Mouse (Mus musculus) bone marrow, adult 2 months (tissue): ENCODE results near the gene Cldn3. TPM values are rescaled to one million over a fixed set of nuclear protein-coding genes. Genes with fewer than 3 reads are reported as not detected.

ENCODE experiments used
- H3K27ac ChIP-seq: fragments of 200-500 bp; 2 replicates; pipeline ENCODE4 v1.5.1; 2012; ENCODE audit warnings: low read depth, mild to moderate bottlenecking, control low read depth, inconsistent platforms, low read length; ENCODE audit not compliant: control insufficient read depth, poor library complexity, insufficient read depth
- H3K4me1 ChIP-seq: fragments of 200-500 bp; 2 replicates; pipeline ENCODE4 v1.6.1; 2011; ENCODE audit warnings: low read length; ENCODE audit not compliant: control insufficient read depth, insufficient read depth
- H3K4me3 ChIP-seq: fragments of 200-500 bp; replicated peaks from 2 replicates; pipeline ENCODE3; 2011; ENCODE audit warnings: mild to moderate bottlenecking, low read depth, low read length, control low read depth; ENCODE audit not compliant: control insufficient read depth
- CTCF ChIP-seq: fragments of 200-500 bp; IDR thresholded peaks from 2 replicates; pipeline ENCODE4 v1.5.1; 2011; ENCODE audit warnings: low read length, control low read depth; ENCODE audit not compliant: control insufficient read depth, insufficient read depth
- POLR2A ChIP-seq: fragments of 200-500 bp; IDR thresholded peaks from 2 replicates; pipeline ENCODE4 v1.6.1; 2011; ENCODE audit warnings: low read depth, mild to moderate bottlenecking, control low read depth, low read length, borderline replicate concordance; ENCODE audit not compliant: control insufficient read depth
- WGBS: fragments of 180-500 bp; shearing (Covaris S2); methylation state at CpG from one replicate; pipeline ENCODE4 v1.1.7; 2018; 5-methylcytosine and 5-hydroxymethylcytosine counted together
- polyA plus RNA-seq: library from polyadenylated mRNA; stranded (reverse); fragments of >200 nt; gene quantifications from 2 replicates; pipeline ENCODE4 v1.2.4, GENCODE M21; 2011; ENCODE audit warnings: low replicate concordance; ENCODE audit not compliant: missing spikeins, insufficient read depth, insufficient read length

Gene Cldn3
- polyA plus RNA-seq, 1 experiment: not detected

DNA sequence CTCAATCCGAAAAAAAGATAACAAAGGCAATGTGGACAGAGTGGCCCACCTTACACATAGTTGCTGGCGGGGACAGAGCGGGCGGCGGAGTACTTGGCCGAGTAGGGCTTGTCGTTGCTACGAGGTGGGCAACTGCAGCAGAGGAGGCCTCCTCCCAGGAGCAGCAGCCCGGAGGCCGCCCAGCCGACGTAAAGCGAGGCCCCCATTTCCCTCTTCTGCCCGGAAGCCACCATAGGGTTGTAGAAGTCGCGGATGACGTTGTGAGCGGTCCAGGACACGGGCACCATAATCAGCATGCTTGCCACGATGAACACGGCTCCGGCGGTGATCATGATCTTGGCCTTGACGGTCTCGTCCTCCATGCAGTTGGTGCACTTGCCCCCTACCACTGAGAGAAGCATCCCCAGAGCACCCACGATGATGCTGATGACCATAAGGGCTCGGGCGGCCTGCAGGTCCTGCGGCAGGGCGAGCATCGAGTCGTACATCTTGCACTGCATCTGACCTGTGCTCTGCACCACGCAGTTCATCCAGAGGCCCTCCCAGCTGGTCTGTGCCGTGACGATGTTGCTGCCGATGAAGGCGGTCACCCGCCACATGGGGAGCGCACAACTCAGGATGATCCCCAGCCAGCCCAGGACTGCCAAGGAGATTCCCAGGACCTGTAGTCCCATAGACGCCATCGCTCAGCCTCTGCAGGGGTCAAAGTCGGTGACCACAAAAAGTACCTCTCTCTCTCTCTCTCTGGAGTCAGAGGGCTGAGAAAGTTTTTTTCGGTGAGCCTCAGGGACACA is 39.8 kb upstream of the Cldn3 start:
- no peak for TF ChIP-seq CTCF
- no peak for TF ChIP-seq POLR2A
- Histone ChIP-seq H3K4me3 (peak overlapping the region; percentile 9), H3K4me1 (no peaks in the 10 kb centered on the region; the same call in 1 of the 2 replicates), H3K27ac (no peak overlapping the region)
- 80% methylated on average over 43 of the region's 43 CpGs for WGBS

DNA sequence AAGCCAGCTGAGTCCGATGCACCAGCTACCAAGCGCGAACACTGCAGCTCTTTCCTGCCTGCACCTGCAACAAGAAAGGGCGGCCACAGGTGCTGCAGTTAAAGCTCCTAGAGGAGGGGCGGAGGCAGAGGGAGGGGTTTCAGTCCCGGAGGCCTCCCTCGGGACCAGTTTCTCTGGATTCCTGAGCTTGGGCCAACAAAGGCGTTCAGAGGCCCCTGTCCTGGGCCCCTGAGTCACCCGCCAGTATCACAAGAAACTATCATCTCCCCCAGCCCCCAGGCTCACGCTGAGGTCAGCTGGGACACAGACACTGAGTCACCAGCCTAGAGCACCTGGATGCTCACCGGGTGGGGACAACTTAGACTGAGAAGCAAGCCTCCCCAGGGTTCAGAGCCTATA is 39.2 kb upstream of the Cldn3 start, which contains the start of gene Cldn4:
TSS of gene Cldn4 (minus strand) at position 78 of the 399 bp plus-strand sequence.
- Histone ChIP-seq H3K4me3 (peak within 1 kb of the TSS; percentile 9), H3K4me1 (no peaks in the 10 kb centered on the region; the same call in 1 of the 2 replicates), H3K27ac (no peak within 1 kb of the TSS)
- WGBS: 68% methylated on average over 11 of the region's 11 CpGs
- TF ChIP-seq CTCF (no peak), POLR2A (no peak)

DNA sequence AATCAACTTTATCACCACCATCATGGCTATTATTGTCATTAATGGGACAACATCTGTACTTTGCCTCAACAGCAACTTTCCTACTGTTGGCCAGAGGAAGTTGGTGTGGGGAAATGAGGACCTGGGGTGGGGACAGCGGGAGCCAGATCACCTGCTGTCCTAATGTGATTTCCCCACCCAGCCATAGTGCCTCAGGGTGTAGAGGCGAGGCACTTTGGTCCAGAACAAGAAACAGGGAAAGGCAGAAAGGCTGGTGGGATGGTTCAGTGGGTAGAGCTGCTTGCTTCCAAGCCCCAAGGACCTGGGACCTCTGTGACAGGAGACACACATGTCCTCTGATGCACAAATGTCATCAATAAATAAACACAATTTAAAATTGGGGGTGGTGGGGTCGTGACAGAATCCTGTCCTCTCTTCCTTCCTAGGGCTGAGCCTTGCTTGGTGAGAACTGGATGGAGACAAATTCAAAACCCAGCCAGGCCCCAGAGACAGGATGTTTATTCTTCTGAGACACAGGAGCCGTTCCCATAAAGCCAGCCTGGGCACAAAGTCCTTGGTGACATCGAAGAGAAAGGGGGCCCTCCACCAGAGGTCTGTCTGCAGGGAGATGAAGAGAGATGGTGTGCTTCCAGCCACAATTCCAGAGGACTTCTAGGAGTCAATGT is 38.5 kb upstream of the Cldn3 start:
- Histone ChIP-seq H3K27ac (no peak overlapping the region), H3K4me1 (no peaks in the 10 kb centered on the region; the same call in 1 of the 2 replicates), H3K4me3 (no peak overlapping the region)
- no peak for TF ChIP-seq CTCF
- TF ChIP-seq POLR2A: no peak
- 36% methylated on average over 5 of the region's 5 CpGs for WGBS

DNA sequence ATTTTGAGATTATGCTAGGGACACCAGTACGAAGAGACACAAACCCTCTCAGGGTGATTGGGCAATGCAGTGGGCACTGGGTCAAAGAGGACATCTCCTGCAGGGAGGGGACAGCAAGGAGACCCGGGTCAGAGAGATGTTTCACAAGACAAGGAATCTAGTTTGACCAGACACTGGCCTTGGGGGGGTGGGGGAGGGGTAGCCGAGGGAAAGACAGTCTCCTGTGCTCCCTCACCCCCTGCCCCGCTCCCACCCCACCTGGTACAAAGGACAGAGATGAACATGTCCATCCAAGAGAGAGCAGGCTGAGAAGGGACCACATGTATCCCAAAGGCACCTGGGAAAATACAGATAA is 38.0 kb upstream of the Cldn3 start:
- no peak overlapping the region for H3K27ac ChIP-seq
- H3K4me3 ChIP-seq: no peak overlapping the region
- TF ChIP-seq POLR2A (no peak), CTCF (no peak)
- WGBS: 38% methylated on average over 4 of the region's 4 CpGs
- H3K4me1 ChIP-seq: no peaks in the 10 kb centered on the region; the same call in 1 of the 2 replicates

DNA sequence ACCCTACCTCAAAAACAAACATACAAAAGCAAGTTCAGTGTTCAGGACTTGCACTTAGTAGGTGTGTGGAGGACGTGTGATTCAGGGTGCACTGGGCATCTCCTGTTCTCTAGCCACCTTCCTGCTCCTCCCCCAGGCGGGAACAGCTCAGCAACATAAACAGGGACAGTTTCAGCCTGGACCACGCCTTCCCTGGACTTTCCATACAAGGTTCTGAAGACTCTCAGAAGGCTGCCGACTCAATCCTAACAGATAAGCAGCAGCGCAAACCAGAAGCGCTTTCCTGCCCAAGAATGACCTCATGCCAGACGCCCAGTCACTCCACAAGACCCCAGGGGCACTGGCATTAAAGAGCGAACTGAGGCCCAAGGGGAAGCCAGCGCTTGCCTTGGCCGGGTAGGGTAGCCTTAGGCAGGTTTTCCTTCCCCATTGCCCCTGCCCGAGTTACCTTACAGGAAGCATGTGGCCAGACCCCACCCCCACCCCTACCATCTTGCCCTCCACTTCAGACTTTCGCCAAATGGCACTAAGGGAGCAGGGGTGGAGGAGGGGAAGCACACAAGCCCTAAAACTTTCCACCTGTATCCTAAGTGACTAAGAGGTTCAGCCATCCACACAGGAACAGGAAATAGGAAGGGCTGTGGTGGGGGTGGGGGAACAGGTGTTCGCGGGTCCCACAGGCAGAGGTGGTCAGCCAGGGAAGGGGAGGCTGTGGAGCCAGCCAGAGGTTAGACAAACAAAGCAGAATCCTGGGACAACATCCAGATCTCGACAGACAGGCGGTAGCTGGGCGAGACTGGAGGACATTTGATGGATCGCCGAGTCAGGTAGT is 34.7 kb upstream of the Cldn3 start:
- H3K4me1 ChIP-seq: no peaks in the 10 kb centered on the region; the same call in 1 of the 2 replicates
- no peak overlapping the region for H3K4me3 ChIP-seq
- TF ChIP-seq CTCF (no peak), POLR2A (no peak)
- 5% methylated on average over 19 of the region's 19 CpGs for WGBS
- no peak overlapping the region for H3K27ac ChIP-seq

DNA sequence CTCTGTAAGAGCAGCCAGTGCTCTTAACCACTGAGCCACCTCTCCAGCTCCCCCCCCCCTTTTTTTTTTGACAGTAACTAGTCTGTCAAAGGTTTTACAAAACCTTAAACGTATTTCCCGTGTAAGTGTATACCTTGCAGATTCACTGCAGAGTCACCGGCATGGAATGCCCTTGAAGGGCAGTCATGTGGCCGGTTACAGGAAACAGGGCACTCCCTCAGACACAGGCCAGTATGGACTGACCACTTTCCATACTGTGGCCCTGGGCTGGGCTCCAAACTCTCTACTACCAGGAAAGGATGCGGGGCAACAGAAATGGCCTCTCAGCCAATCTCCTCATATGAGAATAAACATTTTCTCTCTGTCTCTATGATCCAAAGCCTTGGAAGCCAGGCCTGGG is 30.5 kb upstream of the Cldn3 start:
- TF ChIP-seq POLR2A: no peak
- TF ChIP-seq CTCF: no peak
- 76% methylated on average over 5 of the region's 5 CpGs for WGBS
- H3K27ac ChIP-seq: no peak overlapping the region
- peaks cover 2% of the 10 kb centered on the region; the same call in 1 of the 2 replicates for H3K4me1 ChIP-seq
- H3K4me3 ChIP-seq: no peak overlapping the region

DNA sequence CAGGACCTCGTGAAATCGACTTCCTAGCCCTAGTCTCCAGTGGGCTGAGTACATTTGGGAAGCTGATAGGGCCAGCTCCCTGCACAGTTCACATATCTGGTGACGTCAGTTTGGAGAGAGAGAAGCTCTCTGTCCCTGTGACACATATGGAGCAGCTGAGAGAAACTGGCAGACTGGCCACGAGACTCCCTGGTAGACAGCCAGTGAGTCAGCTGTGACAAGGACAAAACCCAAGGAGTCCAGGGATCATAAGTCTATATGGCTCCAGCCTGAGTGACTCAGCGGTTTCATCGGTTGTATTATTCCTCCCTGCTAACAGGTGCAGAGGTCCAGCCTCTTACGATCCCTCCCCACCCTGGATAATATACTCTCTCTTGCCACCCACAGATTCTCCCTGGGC is 26.9 kb upstream of the Cldn3 start:
- no peak overlapping the region for H3K4me3 ChIP-seq
- H3K4me1 ChIP-seq: peaks cover 2% of the 10 kb centered on the region; the same call in 1 of the 2 replicates
- no peak overlapping the region for H3K27ac ChIP-seq
- TF ChIP-seq POLR2A: no peak
- TF ChIP-seq CTCF: no peak
- 49% methylated on average over 7 of the region's 7 CpGs for WGBS

DNA sequence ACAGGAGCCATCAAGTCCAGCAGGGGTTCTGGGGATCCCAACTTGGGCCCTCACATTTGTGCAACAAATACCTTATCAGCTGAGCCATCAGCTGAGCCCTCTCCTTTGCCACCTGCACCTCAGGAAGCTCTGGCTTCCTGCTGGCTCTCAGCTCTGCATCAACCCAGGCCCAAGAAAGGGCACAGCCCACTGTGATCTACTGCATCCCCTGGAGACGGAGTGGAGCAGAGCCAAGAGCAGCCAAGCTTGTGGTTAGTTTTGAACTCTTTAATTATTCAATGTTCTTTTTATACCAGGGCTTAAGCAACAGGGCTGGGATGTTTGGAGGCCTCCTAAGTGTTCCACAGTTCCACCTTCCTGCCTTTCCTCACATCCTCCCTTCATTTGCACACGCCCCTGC is 25.6 kb upstream of the Cldn3 start:
- Histone ChIP-seq H3K4me1 (peaks cover 2% of the 10 kb centered on the region; the same call in 1 of the 2 replicates), H3K4me3 (no peak overlapping the region), H3K27ac (no peak overlapping the region)
- TF ChIP-seq POLR2A (no peak), CTCF (no peak)
- 21% methylated on average over 2 of the region's 2 CpGs for WGBS
